Mouse (Mus musculus) CD4-positive, CD25-positive, alpha-beta regulatory T cell, adult 2 months (primary cell): ENCODE measurements at regions not wholly inside any gene's neighbourhood (a gene's known extent, or its start where the extent isn't known, plus 50 kb on each side); places are given as distances from the start of the nearest gene placed in this dataset.

ENCODE experiments used
- DNase-seq: peaks from one replicate; pipeline ENCODE4 v3.0.0-alpha.2; 2012; ENCODE audit warnings: low read depth, low spot score

- no peak for DNase-seq
Observed at GRCm38 (mm10) chr3:138662625-138663024, 79.4 kb upstream of the Tspan5 start.

- DNase-seq, result no peak
Observed at GRCm38 (mm10) chr3:138668394-138669092, 73.5 kb upstream of the Tspan5 start.

GRCm38 (mm10) chr3:138675881-138676280, 66.1 kb upstream of the Tspan5 start:
- no peak for DNase-seq

GRCm38 (mm10) chr3:138678351-138678750, 63.6 kb upstream of the Tspan5 start:
- no peak for DNase-seq

GRCm38 (mm10) chr3:138686636-138687230, 55.3 kb upstream of the Tspan5 start:
- no peak for DNase-seq

- no peak for DNase-seq
Observed at GRCm38 (mm10) chr3:138688606-138689005, 53.4 kb upstream of the Tspan5 start.
